Mouse (Mus musculus) ovary, adult 18-20 months (tissue): ENCODE measurements around the gene Kpna7.
"Not testable (repeated sequence)": the region's sequence is repeated elsewhere in the genome, so short reads cannot be mapped to it uniquely, and the experiment has no call there.

Experiments used
- DNase-seq: peaks from one replicate; pipeline ENCODE4 v3.0.0; 2022; ENCODE audit warnings: low spot score, mixed read lengths

Gene Kpna7

GRCm38 (mm10) chr5:145020712-145021111 is 63.1 kb downstream of the Kpna7 start:
- not testable (repeated sequence) for DNase-seq

- peak; percentile 33 for DNase-seq
Measured at GRCm38 (mm10) chr5:145020254-145020653, 63.6 kb downstream of the Kpna7 start.

GRCm38 (mm10) chr5:145016761-145017160 is 67.1 kb downstream of the Kpna7 start:
- DNase-seq, result not testable (repeated sequence)

- DNase-seq, result no peak
Measured at GRCm38 (mm10) chr5:145014278-145014677, 69.6 kb downstream of the Kpna7 start.

GRCm38 (mm10) chr5:145008878-145009659 is 74.8 kb downstream of the Kpna7 start:
- DNase-seq, result no peak

- no peak for DNase-seq
Measured at GRCm38 (mm10) chr5:145005596-145005995, 78.2 kb downstream of the Kpna7 start.

- DNase-seq, result no peak
Measured at GRCm38 (mm10) chr5:145004495-145004894, 79.3 kb downstream of the Kpna7 start.

GRCm38 (mm10) chr5:145003362-145003761 is 80.5 kb downstream of the Kpna7 start:
- DNase-seq, result no peak

GRCm38 (mm10) chr5:144998491-144998890 is 85.3 kb downstream of the Kpna7 start:
- DNase-seq, result no peak

- no peak for DNase-seq
Measured at GRCm38 (mm10) chr5:144990481-144990880, 93.3 kb downstream of the Kpna7 start.

GRCm38 (mm10) chr5:144990051-144990450 is 93.8 kb downstream of the Kpna7 start:
- no peak for DNase-seq

GRCm38 (mm10) chr5:144989061-144989405 is 94.8 kb downstream of the Kpna7 start:
- DNase-seq, result no peak

GRCm38 (mm10) chr5:144988340-144989060 is 95.3 kb downstream of the Kpna7 start:
- no peak for DNase-seq

- no peak for DNase-seq
Measured at GRCm38 (mm10) chr5:144987561-144987960, 96.3 kb downstream of the Kpna7 start.

- no peak for DNase-seq
Measured at GRCm38 (mm10) chr5:144984839-144985238, 99.0 kb downstream of the Kpna7 start.

GRCm38 (mm10) chr5:144983227-144983626 is 100.6 kb downstream of the Kpna7 start:
- no peak for DNase-seq

- DNase-seq, result no peak
Measured at GRCm38 (mm10) chr5:144979110-144979509, 104.7 kb downstream of the Kpna7 start.

- no peak for DNase-seq
Measured at GRCm38 (mm10) chr5:144978533-144979107, 105.2 kb downstream of the Kpna7 start.

- DNase-seq, result no peak
Measured at GRCm38 (mm10) chr5:144971266-144971665, 112.6 kb downstream of the Kpna7 start.

- peak; percentile 71 for DNase-seq
Measured at GRCm38 (mm10) chr5:144965639-144966351, 118.0 kb downstream of the Kpna7 start, which contains the start of gene Smurf1. TSS of gene Smurf1 (minus strand) at chr5:144965847.

GRCm38 (mm10) chr5:144964872-144965638 is 118.8 kb downstream of the Kpna7 start:
- peak; percentile 77 for DNase-seq
